Mouse (Mus musculus) heart, embryonic 14.5 days (tissue): Measurements from ENCODE around the gene Prn. TPM values are rescaled to one million over a fixed set of nuclear protein-coding genes. Genes with fewer than 3 reads are reported as not detected.

ENCODE experiments used
- ATAC-seq: fragments of 200-750 bp; cut with Nextera tagmentation; 2 replicates; pipeline ENCODE4 v1.8.0; 2017; ENCODE audit warnings: low read depth, moderate TSS enrichment; ENCODE audit not compliant: insufficient number of reproducible peaks, insufficient read depth, low FRiP score
- H3K27ac ChIP-seq, 2 experiments: fragments of 200-500 bp in 1 of 2; fragments of 300-500 bp in 1 of 2; sonication (generic) in 1 of 2; replicated peaks in 1 of 2; 2 replicates each; pipeline ENCODE4 v1.5.1; 2012 to 2014; ENCODE audit warnings: low read depth in 2 of 2, low read length in 2 of 2, control low read depth in 1 of 2, mild to moderate bottlenecking in 1 of 2, mixed read lengths in 1 of 2; ENCODE audit not compliant: control insufficient read depth in 1 of 2, insufficient read depth in 1 of 2
- H3K27me3 ChIP-seq: fragments of 300-500 bp; sonication (generic); 2 replicates; pipeline ENCODE4 v1.6.1; 2014; ENCODE audit warnings: mild to moderate bottlenecking, low read length, control low read depth; ENCODE audit not compliant: control insufficient read depth, insufficient read depth
- H3K36me3 ChIP-seq: fragments of 300-500 bp; sonication (generic); 2 replicates; pipeline ENCODE4 v1.6.1; 2014; ENCODE audit warnings: mild to moderate bottlenecking, control low read depth, low read length, mixed read lengths; ENCODE audit not compliant: control insufficient read depth, insufficient read depth
- H3K4me1 ChIP-seq, 2 experiments: fragments of 200-500 bp in 1 of 2; fragments of 300-500 bp in 1 of 2; sonication (generic) in 1 of 2; 2 replicates each; pipeline ENCODE4 v1.6.1; 2012 to 2014; ENCODE audit warnings: low read length in 2 of 2, control low read depth in 1 of 2, mixed read lengths in 1 of 2; ENCODE audit not compliant: control insufficient read depth in 2 of 2, insufficient read depth in 2 of 2
- H3K4me2 ChIP-seq: fragments of 300-500 bp; sonication (generic); 2 replicates; pipeline ENCODE4 v1.6.1; 2014; ENCODE audit warnings: mild to moderate bottlenecking, low read length
- H3K4me3 ChIP-seq, 2 experiments: fragments of 200-500 bp in 1 of 2; fragments of 300-500 bp in 1 of 2; sonication (generic) in 1 of 2; 2 replicates each; pipeline ENCODE4 v1.5.1; 2012 to 2014; ENCODE audit warnings: low read length in 2 of 2, mild to moderate bottlenecking in 2 of 2, control low read depth in 1 of 2, low read depth in 1 of 2, moderate library complexity in 1 of 2; ENCODE audit not compliant: control insufficient read depth in 1 of 2, insufficient read depth in 1 of 2
- H3K9ac ChIP-seq: fragments of 300-500 bp; sonication (generic); 2 replicates; pipeline ENCODE4 v1.6.1; 2014; ENCODE audit warnings: mild to moderate bottlenecking, low read length
- H3K9me3 ChIP-seq: fragments of 300-500 bp; sonication (generic); 2 replicates; pipeline ENCODE4 v1.6.1; 2016; ENCODE audit warnings: low read length, control low read depth; ENCODE audit not compliant: control insufficient read depth
- WGBS: fragments of 180-500 bp; shearing (Covaris S2); extraction: QIAGEN DNeasy Blood & Tissue Kit; methylation state at CpG from one replicate; pipeline ENCODE4 v1.1.7; 2014; 5-methylcytosine and 5-hydroxymethylcytosine counted together
- polyA plus RNA-seq: library from polyadenylated mRNA; unstranded; fragments of >200 nt; fragmentation: Nextera tagmentation; extraction: Ambion mirVana; gene quantifications from 2 replicates; pipeline ENCODE4 v1.2.1, GENCODE M21; 2014

Gene Prn
- polyA plus RNA-seq, 1 experiment from 2014 or later, result not detected

GRCm38 (mm10) chr2:131948916-131949639 lies 39.3 kb downstream of the Prn start:
- Histone ChIP-seq H3K4me2 (no peak overlapping the region), H3K4me3 (no peak overlapping the region), H3K36me3 (no peaks in the 10 kb centered on the region), H3K9me3 (no peaks in the 10 kb centered on the region), H3K4me1 (peaks cover 10 to 18% of the 10 kb centered on the region in 2 experiments; a peak in 3 of 4 replicates), H3K27ac (no peak overlapping the region), H3K9ac (no peak overlapping the region), H3K27me3 (peaks cover 21% of the 10 kb centered on the region)
- ATAC-seq, result no peak
- 65% methylated on average over 11 of the region's 11 CpGs for WGBS

GRCm38 (mm10) chr2:131949767-131950597 lies 40.2 kb downstream of the Prn start:
- Histone ChIP-seq H3K27ac (no peak overlapping the region), H3K4me1 (peaks cover 12 to 25% of the 10 kb centered on the region in 2 experiments; a peak in 3 of 4 replicates), H3K36me3 (no peaks in the 10 kb centered on the region), H3K9ac (0 out of 2 replicates have a peak overlapping the region, but pooled peaks have one; percentile 16), H3K9me3 (no peaks in the 10 kb centered on the region), H3K27me3 (peaks cover 21% of the 10 kb centered on the region), H3K4me2 (peak overlapping the region; percentile 25; the same call in 1 of the 2 replicates), H3K4me3 (no peak overlapping the region)
- ATAC-seq, result no peak
- WGBS, result 47% methylated on average over 9 of the region's 9 CpGs

GRCm38 (mm10) chr2:131950598-131951095 lies 40.9 kb downstream of the Prn start, which contains the start of gene Prnd:
Prnd (plus strand) TSS chr2:131950861.
- ATAC-seq, result peak; percentile 27; the same call in 1 of the 2 replicates
- Histone ChIP-seq H3K36me3 (no peaks in the 10 kb centered on the region), H3K4me1 (peaks cover 16 to 25% of the 10 kb centered on the region in 2 experiments; a peak in 3 of 4 replicates), H3K27me3 (peaks cover 21% of the 10 kb centered on the region), H3K9ac (0 out of 2 replicates have a peak within 1 kb of the TSS, but pooled peaks have one; percentile 16), H3K4me3 (peak within 1 kb of the TSS; percentile 3 to 13; a peak in 2 of 4 replicates), H3K4me2 (peak within 1 kb of the TSS; percentile 25), H3K9me3 (no peaks in the 10 kb centered on the region), H3K27ac (no peak within 1 kb of the TSS)
- WGBS, result 8% methylated on average over 11 of the region's 11 CpGs

- ATAC-seq, result no peak
- 42% methylated on average over 2 of the region's 2 CpGs for whole genome bisulfite sequencing
- H3K36me3 ChIP-seq, result no peaks in the 10 kb centered on the region
- H3K27ac ChIP-seq, result no peak overlapping the region
- peaks cover 21% of the 10 kb centered on the region for H3K27me3 ChIP-seq
- no peak overlapping the region for H3K9ac ChIP-seq
- peak overlapping the region; percentile 65 for H3K4me2 ChIP-seq
- no peaks in the 10 kb centered on the region for H3K9me3 ChIP-seq
- H3K4me3 ChIP-seq, result peak overlapping the region in 1 of 2 experiments; percentile 29; a peak in 1 of 4 replicates
- peaks cover 16 to 25% of the 10 kb centered on the region in 2 experiments; a peak in 3 of 4 replicates for H3K4me1 ChIP-seq
These were observed 42.7 kb downstream of the Prn start for GRCm38 (mm10) chr2:131952456-131952855.

- ATAC-seq, result no peak
- Histone ChIP-seq H3K4me3 (peak overlapping the region; percentile 29 to 32), H3K27ac (no peak overlapping the region), H3K36me3 (no peaks in the 10 kb centered on the region), H3K9me3 (no peaks in the 10 kb centered on the region), H3K4me1 (peaks cover 16 to 25% of the 10 kb centered on the region in 2 experiments; a peak in 3 of 4 replicates), H3K4me2 (peak overlapping the region; percentile 65), H3K27me3 (peaks cover 21% of the 10 kb centered on the region), H3K9ac (peak overlapping the region; percentile 45)
- 15% methylated on average over 29 of the region's 29 CpGs for WGBS
These were observed 43.3 kb downstream of the Prn start for GRCm38 (mm10) chr2:131952961-131953538.

- 90% methylated on average over 4 of the region's 4 CpGs for WGBS
- Histone ChIP-seq H3K27me3 (peaks cover 21% of the 10 kb centered on the region), H3K9ac (peak overlapping the region; percentile 45), H3K4me3 (peak overlapping the region in 1 of 2 experiments; percentile 29; a peak in 3 of 4 replicates), H3K4me1 (peaks cover 16 to 25% of the 10 kb centered on the region in 2 experiments; a peak in 3 of 4 replicates), H3K9me3 (no peaks in the 10 kb centered on the region), H3K27ac (no peak overlapping the region), H3K4me2 (peak overlapping the region; percentile 73), H3K36me3 (no peaks in the 10 kb centered on the region)
- ATAC-seq, result no peak
These were observed 44.0 kb downstream of the Prn start for GRCm38 (mm10) chr2:131953711-131954110.

- Histone ChIP-seq H3K27ac (peak overlapping the region; percentile 69 to 81), H3K4me2 (peak overlapping the region; percentile 73), H3K4me3 (peak overlapping the region; percentile 36 to 54), H3K9ac (0 out of 2 replicates have a peak overlapping the region, but pooled peaks have one; percentile 11), H3K36me3 (no peaks in the 10 kb centered on the region), H3K27me3 (peaks cover 21% of the 10 kb centered on the region), H3K4me1 (peaks cover 16 to 25% of the 10 kb centered on the region in 2 experiments; a peak in 3 of 4 replicates), H3K9me3 (no peaks in the 10 kb centered on the region)
- peak; percentile 38; the same call in 1 of the 2 replicates for ATAC-seq
- WGBS, result 15% methylated on average over 9 of the region's 9 CpGs
These were observed 45.1 kb downstream of the Prn start for GRCm38 (mm10) chr2:131954835-131955234.
